Mouse (Mus musculus): ENCODE measurements around the gene Sorl1. TPM values are rescaled to one million over a fixed set of nuclear protein-coding genes. Genes with fewer than 3 reads are reported as not detected.

Gene Sorl1
- total and polyA plus RNA-seq, 2 experiments from 2014 or later = 1.1 to 12.9 TPM

DNA sequence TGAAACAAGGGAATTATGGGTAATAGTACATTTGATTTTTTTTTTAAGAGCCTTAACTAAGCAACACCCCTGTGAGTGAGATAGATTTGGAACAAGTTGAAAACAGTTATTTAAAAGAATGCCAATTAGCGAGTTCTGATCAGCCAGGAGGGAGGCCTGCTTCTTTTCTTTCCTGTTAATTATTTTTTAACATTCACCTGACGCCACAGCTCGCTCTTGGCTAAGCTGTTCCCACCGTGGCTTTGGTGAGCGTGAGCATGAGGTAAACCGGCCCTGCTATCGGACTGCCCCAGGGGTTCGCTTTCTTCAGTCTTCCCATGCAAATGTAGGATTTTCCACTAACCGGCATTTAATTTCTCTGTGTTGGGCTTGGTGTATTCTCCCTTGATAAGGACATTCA, 128.8 kb downstream of the Sorl1 start:
- Histone ChIP-seq H3K27ac (ENCODE audit: low read depth) (no peak overlapping the region), H3K4me1 (ENCODE audit: control insufficient read depth, insufficient read depth) (no peaks in the 10 kb centered on the region), H3K27me3 (ENCODE audit: control insufficient read depth, insufficient read depth, low read length) (no peaks in the 10 kb centered on the region), H3K4me3 (ENCODE audit: low read depth, low read length) (no peak overlapping the region), H3K9me3 (replicated peaks; ENCODE audit: control insufficient read depth, low read length) (no peaks in the 10 kb centered on the region), H3K36me3 (replicated peaks; ENCODE audit: control insufficient read depth, insufficient read depth, low read length) (no peaks in the 10 kb centered on the region), H3K4me2 (ENCODE audit: low read depth, low read length) (no peak overlapping the region), H3K9ac (replicated peaks; ENCODE audit: low read depth, low read length) (no peak overlapping the region)
- DNase-seq (ENCODE audit: low spot score) (no peak), ATAC-seq (ENCODE audit: insufficient read depth, low read depth) (no peak)
- WGBS = 87% methylated on average over 9 of the region's 9 CpGs
- TF ChIP-seq EP300 (IDR thresholded peaks at IDR 0.05; ENCODE audit: low read depth) (no peak), CTCF (IDR thresholded peaks at IDR 0.05; ENCODE audit: low read depth) (no peak)

- H3K27ac ChIP-seq (ENCODE audit: low read depth) = no peak overlapping the region
- H3K27me3 ChIP-seq (ENCODE audit: control insufficient read depth, insufficient read depth, low read length) = no peaks in the 10 kb centered on the region
- DNase-seq (ENCODE audit: low spot score) = no peak
- H3K4me3 ChIP-seq (ENCODE audit: low read depth, low read length) = no peak overlapping the region
- H3K9me3 ChIP-seq (replicated peaks; ENCODE audit: control insufficient read depth, low read length) = no peaks in the 10 kb centered on the region
- TF ChIP-seq EP300 (IDR thresholded peaks at IDR 0.05; ENCODE audit: low read depth) = no peak
- TF ChIP-seq CTCF (IDR thresholded peaks at IDR 0.05; ENCODE audit: low read depth) = no peak
- H3K4me2 ChIP-seq (ENCODE audit: low read depth, low read length) = no peak overlapping the region
- no peaks in the 10 kb centered on the region for H3K36me3 ChIP-seq (replicated peaks; ENCODE audit: control insufficient read depth, insufficient read depth, low read length)
- no peak overlapping the region for H3K9ac ChIP-seq (replicated peaks; ENCODE audit: low read depth, low read length)
- no peak for ATAC-seq (ENCODE audit: insufficient read depth, low read depth)
- 94% methylated on average over 5 of the region's 5 CpGs for WGBS
- no peaks in the 10 kb centered on the region for H3K4me1 ChIP-seq (ENCODE audit: control insufficient read depth, insufficient read depth)
Measured at GRCm38 (mm10) chr9:41993821-41994220, 130.3 kb downstream of the Sorl1 start.

DNA sequence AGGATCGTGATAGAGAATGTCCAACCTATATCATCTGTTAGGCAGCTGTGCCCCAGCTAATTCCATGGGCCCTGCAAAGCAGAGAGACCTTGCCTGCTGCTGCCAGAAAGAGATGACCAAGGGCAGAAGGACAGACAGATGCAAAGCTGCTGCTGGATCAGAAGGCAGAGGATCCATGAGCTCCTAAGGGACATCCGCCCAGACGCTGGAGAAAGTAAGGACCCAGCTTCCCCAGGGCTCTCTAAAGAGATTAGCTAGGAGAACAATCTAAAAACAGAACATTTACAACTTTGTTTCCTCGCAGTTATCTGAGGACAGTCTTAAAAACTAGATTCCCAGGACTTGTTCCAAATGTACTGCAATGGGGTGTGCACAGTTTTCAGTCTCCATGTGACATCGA, 131.3 kb downstream of the Sorl1 start:
- ATAC-seq (ENCODE audit: insufficient read depth, low read depth) (no peak), DNase-seq (ENCODE audit: low spot score) (no peak)
- no peak overlapping the region for H3K4me3 ChIP-seq (ENCODE audit: low read depth, low read length)
- H3K36me3 ChIP-seq (replicated peaks; ENCODE audit: control insufficient read depth, insufficient read depth, low read length) = no peaks in the 10 kb centered on the region
- no peak overlapping the region for H3K27ac ChIP-seq (ENCODE audit: low read depth)
- no peaks in the 10 kb centered on the region for H3K4me1 ChIP-seq (ENCODE audit: control insufficient read depth, insufficient read depth)
- H3K27me3 ChIP-seq (ENCODE audit: control insufficient read depth, insufficient read depth, low read length) = no peaks in the 10 kb centered on the region
- WGBS = 57% methylated on average over 5 of the region's 5 CpGs
- H3K9me3 ChIP-seq (replicated peaks; ENCODE audit: control insufficient read depth, low read length) = no peaks in the 10 kb centered on the region
- no peak for TF ChIP-seq CTCF (IDR thresholded peaks at IDR 0.05; ENCODE audit: low read depth)
- no peak for TF ChIP-seq EP300 (IDR thresholded peaks at IDR 0.05; ENCODE audit: low read depth)
- H3K4me2 ChIP-seq (ENCODE audit: low read depth, low read length) = no peak overlapping the region
- H3K9ac ChIP-seq (replicated peaks; ENCODE audit: low read depth, low read length) = no peak overlapping the region

GRCm38 (mm10) chr9:41985636-41986035, 138.5 kb downstream of the Sorl1 start:
- no peaks in the 10 kb centered on the region for H3K9me3 ChIP-seq (replicated peaks; ENCODE audit: control insufficient read depth, low read length)
- H3K4me2 ChIP-seq (ENCODE audit: low read depth, low read length) = no peak overlapping the region
- H3K4me3 ChIP-seq (ENCODE audit: low read depth, low read length) = no peak overlapping the region
- no peak overlapping the region for H3K9ac ChIP-seq (replicated peaks; ENCODE audit: low read depth, low read length)
- TF ChIP-seq EP300 (IDR thresholded peaks at IDR 0.05; ENCODE audit: low read depth) = no peak
- no peak for TF ChIP-seq CTCF (IDR thresholded peaks at IDR 0.05; ENCODE audit: low read depth)
- H3K27me3 ChIP-seq (ENCODE audit: control insufficient read depth, insufficient read depth, low read length) = no peaks in the 10 kb centered on the region
- H3K27ac ChIP-seq (ENCODE audit: low read depth) = no peak overlapping the region
- 53% methylated on average over 5 of the region's 5 CpGs for WGBS
- H3K4me1 ChIP-seq (ENCODE audit: control insufficient read depth, insufficient read depth) = no peaks in the 10 kb centered on the region
- H3K36me3 ChIP-seq (replicated peaks; ENCODE audit: control insufficient read depth, insufficient read depth, low read length) = no peaks in the 10 kb centered on the region
- no peak for ATAC-seq (ENCODE audit: insufficient read depth, low read depth)
- no peak for DNase-seq (ENCODE audit: low spot score)

DNA sequence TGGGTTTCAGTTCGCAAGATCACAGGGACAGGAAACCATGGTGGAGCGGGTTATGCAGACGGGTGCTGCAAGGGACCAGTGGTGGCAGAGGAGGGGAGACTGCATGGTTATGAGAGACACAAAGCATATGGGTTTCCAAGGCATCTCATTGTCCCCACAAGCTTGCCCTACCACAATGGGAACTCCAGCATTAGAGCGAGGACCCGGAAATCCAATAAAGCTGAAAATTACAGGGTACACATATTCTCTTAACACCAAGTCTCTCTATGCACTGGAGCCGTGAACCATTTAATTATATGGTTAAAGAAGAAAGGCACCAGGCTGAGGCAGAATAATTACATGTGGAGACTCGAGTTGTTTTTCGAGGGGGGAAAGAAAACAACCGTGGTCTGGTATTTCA, 139.0 kb downstream of the Sorl1 start:
- DNase-seq (ENCODE audit: low spot score) (no peak), ATAC-seq (ENCODE audit: insufficient read depth, low read depth) (no peak)

DNA sequence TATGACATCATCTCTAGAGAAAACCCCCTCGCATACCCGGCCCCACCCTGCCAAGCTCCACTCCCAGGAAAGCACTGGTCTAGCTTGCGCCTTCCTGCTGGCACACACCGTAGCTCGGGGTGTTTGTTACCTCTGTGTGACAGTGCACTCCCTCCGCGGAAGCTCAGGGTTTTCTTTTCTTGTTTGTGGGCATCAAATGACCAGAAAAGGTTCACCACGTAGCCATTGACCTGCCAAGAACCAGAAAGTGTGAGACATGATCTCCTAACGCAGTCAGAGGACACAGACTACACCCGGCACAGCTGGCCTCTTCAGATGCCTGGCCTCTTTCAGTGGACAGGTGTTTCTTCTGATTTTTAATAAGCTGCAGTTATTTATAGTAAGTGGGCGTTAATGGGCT, 139.8 kb downstream of the Sorl1 start:
- Histone ChIP-seq H3K27me3 (ENCODE audit: control insufficient read depth, insufficient read depth, low read length) (no peaks in the 10 kb centered on the region), H3K27ac (ENCODE audit: low read depth) (no peak overlapping the region), H3K4me2 (ENCODE audit: low read depth, low read length) (no peak overlapping the region), H3K9me3 (replicated peaks; ENCODE audit: control insufficient read depth, low read length) (no peaks in the 10 kb centered on the region), H3K9ac (replicated peaks; ENCODE audit: low read depth, low read length) (no peak overlapping the region), H3K4me3 (ENCODE audit: low read depth, low read length) (no peak overlapping the region), H3K36me3 (replicated peaks; ENCODE audit: control insufficient read depth, insufficient read depth, low read length) (no peaks in the 10 kb centered on the region), H3K4me1 (ENCODE audit: control insufficient read depth, insufficient read depth) (no peaks in the 10 kb centered on the region)
- no peak for TF ChIP-seq EP300 (IDR thresholded peaks at IDR 0.05; ENCODE audit: low read depth)
- TF ChIP-seq CTCF (IDR thresholded peaks at IDR 0.05; ENCODE audit: low read depth) = no peak
- WGBS = 79% methylated on average over 11 of the region's 11 CpGs
- ATAC-seq (ENCODE audit: insufficient read depth, low read depth) (no peak), DNase-seq (ENCODE audit: low spot score) (no peak)

More for the DNA sequence above, 139.0 kb downstream of the Sorl1 start:
- Histone ChIP-seq H3K9ac (replicated peaks; ENCODE audit: low read depth, low read length) (no peak overlapping the region), H3K4me1 (ENCODE audit: control insufficient read depth, insufficient read depth) (no peaks in the 10 kb centered on the region), H3K27ac (ENCODE audit: low read depth) (no peak overlapping the region), H3K27me3 (ENCODE audit: control insufficient read depth, insufficient read depth, low read length) (no peaks in the 10 kb centered on the region), H3K36me3 (replicated peaks; ENCODE audit: control insufficient read depth, insufficient read depth, low read length) (no peaks in the 10 kb centered on the region), H3K4me2 (ENCODE audit: low read depth, low read length) (no peak overlapping the region), H3K4me3 (ENCODE audit: low read depth, low read length) (no peak overlapping the region), H3K9me3 (replicated peaks; ENCODE audit: control insufficient read depth, low read length) (no peaks in the 10 kb centered on the region)
- TF ChIP-seq CTCF (IDR thresholded peaks at IDR 0.05; ENCODE audit: low read depth) (no peak), EP300 (IDR thresholded peaks at IDR 0.05; ENCODE audit: low read depth) (no peak)
- WGBS = 83% methylated on average over 9 of the region's 9 CpGs

Measured in heart, postnatal 0 days (tissue).